Mouse (Mus musculus) forebrain, embryonic 11.5 days (tissue): ENCODE measurements around the gene Pcca. TPM values are rescaled to one million over a fixed set of nuclear protein-coding genes. Genes with fewer than 3 reads are reported as not detected.

ENCODE experiments used
- ATAC-seq: fragments of 200-750 bp; cut with Nextera tagmentation; replicated peaks from 2 replicates; pipeline ENCODE4 v1.8.0; 2017; ENCODE audit warnings: moderate TSS enrichment; ENCODE audit not compliant: low FRiP score
- DNase-seq: peaks from one replicate; pipeline ENCODE4 v3.0.0-alpha.2; 2017; ENCODE audit warnings: low spot score
- H3K27ac ChIP-seq: fragments of 300-500 bp; sonication (generic); 2 replicates; pipeline ENCODE4 v1.5.1; 2014; ENCODE audit warnings: low read depth, low read length
- H3K27me3 ChIP-seq: fragments of 300-500 bp; sonication (generic); 2 replicates; pipeline ENCODE4 v1.6.1; 2014; ENCODE audit warnings: mild to moderate bottlenecking, low read length, mixed read lengths; ENCODE audit not compliant: control insufficient read depth, insufficient read depth
- H3K36me3 ChIP-seq: fragments of 300-500 bp; sonication (generic); 2 replicates; pipeline ENCODE4 v1.6.1; 2014; ENCODE audit warnings: mild to moderate bottlenecking, low read length, moderate library complexity, mixed read lengths; ENCODE audit not compliant: control insufficient read depth, insufficient read depth
- H3K4me1 ChIP-seq: fragments of 300-500 bp; sonication (generic); replicated peaks from 2 replicates; pipeline ENCODE4 v1.6.1; 2014; ENCODE audit warnings: low read length, mixed read lengths; ENCODE audit not compliant: control insufficient read depth, insufficient read depth
- H3K4me2 ChIP-seq: fragments of 300-500 bp; sonication (generic); 2 replicates; pipeline ENCODE4 v1.6.1; 2014; ENCODE audit warnings: low read depth, mild to moderate bottlenecking, low read length, moderate library complexity, mixed read lengths; ENCODE audit not compliant: severe bottlenecking
- H3K4me3 ChIP-seq: fragments of 300-500 bp; sonication (generic); 2 replicates; pipeline ENCODE4 v1.5.1; 2014; ENCODE audit warnings: low read depth, low read length
- H3K9ac ChIP-seq: fragments of 300-500 bp; sonication (generic); 2 replicates; pipeline ENCODE4 v1.6.1; 2014; ENCODE audit warnings: low read length
- H3K9me3 ChIP-seq: fragments of 300-500 bp; sonication (generic); 2 replicates; pipeline ENCODE4 v1.6.1; 2016; ENCODE audit warnings: low read length, mixed read lengths; ENCODE audit not compliant: control insufficient read depth
- WGBS: fragments of 180-500 bp; shearing (Covaris S2); extraction: QIAGEN DNeasy Blood & Tissue Kit; methylation state at CpG from one replicate; pipeline ENCODE4 v1.1.7; 2014; 5-methylcytosine and 5-hydroxymethylcytosine counted together
- polyA plus RNA-seq: library from polyadenylated mRNA; unstranded; fragments of >200 nt; fragmentation: Nextera tagmentation; extraction: Ambion mirVana; gene quantifications from 2 replicates; pipeline ENCODE4 v1.2.1, GENCODE M21; 2014

Pcca gene
- polyA plus RNA-seq, 1 experiment from 2014 or later = 39.6 TPM

GRCm38 (mm10) chr14:122876723-122877122 lies 342.6 kb downstream of the Pcca start:
- Histone ChIP-seq H3K4me1 (peaks cover 4% of the 10 kb centered on the region), H3K4me3 (no peak overlapping the region), H3K4me2 (no peak overlapping the region), H3K9me3 (no peaks in the 10 kb centered on the region), H3K27ac (no peak overlapping the region), H3K36me3 (no peaks in the 10 kb centered on the region), H3K9ac (no peak overlapping the region), H3K27me3 (no peaks in the 10 kb centered on the region)
- no peak for DNase-seq
- WGBS = 70% methylated on average over 7 of the region's 7 CpGs
- no peak for ATAC-seq

DNA sequence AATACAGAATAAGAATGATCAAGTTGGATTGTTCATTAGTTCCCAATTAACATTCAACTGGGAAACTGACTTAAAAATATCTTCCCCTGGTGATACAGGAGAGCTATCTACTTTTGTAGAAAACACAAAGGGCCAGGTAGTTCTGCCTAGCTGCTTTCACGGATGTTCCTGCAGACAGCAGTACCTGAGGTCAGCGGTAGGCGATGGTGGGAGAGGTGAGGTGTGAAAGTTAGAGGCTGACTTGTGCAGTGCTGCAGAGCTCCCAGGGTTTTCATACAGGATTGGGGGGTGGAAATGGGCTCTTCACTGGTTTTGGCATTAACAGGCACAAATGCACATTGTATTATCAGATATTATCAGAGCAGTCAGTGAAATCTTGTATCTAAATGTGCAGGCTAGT lies 343.7 kb downstream of the Pcca start:
- H3K9ac ChIP-seq = no peak overlapping the region
- DNase-seq = no peak
- no peak overlapping the region for H3K4me2 ChIP-seq
- no peak for ATAC-seq
- no peaks in the 10 kb centered on the region for H3K27me3 ChIP-seq
- no peak overlapping the region for H3K4me3 ChIP-seq
- no peaks in the 10 kb centered on the region for H3K9me3 ChIP-seq
- H3K4me1 ChIP-seq = peaks cover 10% of the 10 kb centered on the region
- H3K36me3 ChIP-seq = no peaks in the 10 kb centered on the region
- H3K27ac ChIP-seq = no peak overlapping the region
- 94% methylated on average over 3 of the region's 3 CpGs for WGBS

DNA sequence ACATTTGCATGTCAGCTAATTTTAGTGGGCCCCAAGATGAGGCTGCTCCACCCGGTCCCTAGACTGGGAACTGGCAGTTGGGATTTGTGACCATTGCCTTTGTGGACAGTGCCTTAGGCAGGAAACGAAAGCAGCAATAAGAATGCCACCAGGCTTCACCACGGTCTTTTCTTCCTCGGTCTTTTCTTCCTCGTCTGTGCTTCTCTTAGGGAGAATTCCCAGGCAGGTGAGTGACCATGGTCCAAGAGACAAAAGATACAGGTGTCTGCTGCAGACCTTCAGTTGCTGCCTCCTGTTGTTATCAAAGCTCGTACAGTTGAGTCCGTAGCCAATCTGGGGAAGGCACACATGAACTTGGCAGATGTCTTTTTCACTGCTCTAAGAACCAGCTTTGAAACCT lies 346.2 kb downstream of the Pcca start:
- Histone ChIP-seq H3K9me3 (no peaks in the 10 kb centered on the region), H3K27me3 (no peaks in the 10 kb centered on the region), H3K4me3 (no peak overlapping the region), H3K4me2 (no peak overlapping the region), H3K36me3 (no peaks in the 10 kb centered on the region), H3K9ac (no peak overlapping the region), H3K4me1 (peaks cover 22% of the 10 kb centered on the region), H3K27ac (no peak overlapping the region)
- WGBS = 84% methylated on average over 7 of the region's 7 CpGs
- ATAC-seq (no peak), DNase-seq (no peak)

DNA sequence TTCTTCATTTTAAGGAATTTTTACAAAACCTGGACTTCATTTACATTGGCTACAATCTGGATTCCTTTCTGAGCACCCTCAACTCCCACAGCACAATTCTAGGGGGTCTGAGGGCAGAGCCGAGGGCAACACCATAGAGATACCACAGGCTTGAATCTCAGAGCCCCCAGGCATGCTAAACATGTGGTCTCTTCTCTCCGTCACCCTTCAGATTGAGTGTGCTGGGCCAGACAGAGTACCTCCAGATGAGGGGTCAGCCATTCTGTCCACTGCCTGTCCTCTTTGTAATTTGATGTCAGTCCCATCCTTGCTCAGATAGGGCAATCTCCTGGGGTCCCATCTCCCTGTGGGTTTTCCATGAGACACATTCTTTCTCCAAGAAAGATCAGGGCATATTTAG lies 347.6 kb downstream of the Pcca start:
- 38% methylated on average over 2 of the region's 2 CpGs for WGBS
- no peak overlapping the region for H3K9ac ChIP-seq

GRCm38 (mm10) chr14:122882201-122882639 lies 348.1 kb downstream of the Pcca start:
- DNase-seq = no peak
- peak; percentile 51 for ATAC-seq
- no peak overlapping the region for H3K4me2 ChIP-seq

More for the DNA sequence above, 347.6 kb downstream of the Pcca start:
- Histone ChIP-seq H3K4me1 (peaks cover 22% of the 10 kb centered on the region), H3K4me2 (no peak overlapping the region), H3K27ac (no peak overlapping the region), H3K4me3 (no peak overlapping the region), H3K36me3 (no peaks in the 10 kb centered on the region), H3K9me3 (no peaks in the 10 kb centered on the region), H3K27me3 (no peaks in the 10 kb centered on the region)
- peak; percentile 18; the same call in 1 of the 2 replicates for ATAC-seq
- no peak for DNase-seq

GRCm38 (mm10) chr14:122882795-122883409 lies 348.8 kb downstream of the Pcca start:
- WGBS = 63% methylated on average over 7 of the region's 7 CpGs
- Histone ChIP-seq H3K9ac (no peak overlapping the region), H3K4me2 (no peak overlapping the region), H3K4me1 (peaks cover 22% of the 10 kb centered on the region; the same call in 1 of the 2 replicates), H3K27me3 (no peaks in the 10 kb centered on the region), H3K9me3 (no peaks in the 10 kb centered on the region), H3K36me3 (no peaks in the 10 kb centered on the region), H3K4me3 (no peak overlapping the region), H3K27ac (peak overlapping the region; percentile 4; the same call in 1 of the 2 replicates)
- ATAC-seq = peak; percentile 26
- DNase-seq = no peak

More at GRCm38 (mm10) chr14:122882201-122882639, 348.1 kb downstream of the Pcca start:
- H3K9me3 ChIP-seq = no peaks in the 10 kb centered on the region
- H3K4me3 ChIP-seq = no peak overlapping the region
- H3K4me1 ChIP-seq = peaks cover 22% of the 10 kb centered on the region; the same call in 1 of the 2 replicates
- H3K36me3 ChIP-seq = no peaks in the 10 kb centered on the region
- H3K27ac ChIP-seq = no peak overlapping the region
- no peak overlapping the region for H3K9ac ChIP-seq
- H3K27me3 ChIP-seq = no peaks in the 10 kb centered on the region
- WGBS = 42% methylated on average over 9 of the region's 9 CpGs

GRCm38 (mm10) chr14:122883410-122883806 lies 349.3 kb downstream of the Pcca start:
- Histone ChIP-seq H3K9me3 (no peaks in the 10 kb centered on the region), H3K27me3 (no peaks in the 10 kb centered on the region), H3K4me2 (no peak overlapping the region), H3K4me1 (peaks cover 22% of the 10 kb centered on the region; the same call in 1 of the 2 replicates), H3K9ac (no peak overlapping the region), H3K27ac (peak overlapping the region; percentile 4; the same call in 1 of the 2 replicates), H3K36me3 (no peaks in the 10 kb centered on the region), H3K4me3 (no peak overlapping the region)
- whole genome bisulfite sequencing = 48% methylated on average over 4 of the region's 4 CpGs
- ATAC-seq (peak; percentile 49), DNase-seq (no peak)

DNA sequence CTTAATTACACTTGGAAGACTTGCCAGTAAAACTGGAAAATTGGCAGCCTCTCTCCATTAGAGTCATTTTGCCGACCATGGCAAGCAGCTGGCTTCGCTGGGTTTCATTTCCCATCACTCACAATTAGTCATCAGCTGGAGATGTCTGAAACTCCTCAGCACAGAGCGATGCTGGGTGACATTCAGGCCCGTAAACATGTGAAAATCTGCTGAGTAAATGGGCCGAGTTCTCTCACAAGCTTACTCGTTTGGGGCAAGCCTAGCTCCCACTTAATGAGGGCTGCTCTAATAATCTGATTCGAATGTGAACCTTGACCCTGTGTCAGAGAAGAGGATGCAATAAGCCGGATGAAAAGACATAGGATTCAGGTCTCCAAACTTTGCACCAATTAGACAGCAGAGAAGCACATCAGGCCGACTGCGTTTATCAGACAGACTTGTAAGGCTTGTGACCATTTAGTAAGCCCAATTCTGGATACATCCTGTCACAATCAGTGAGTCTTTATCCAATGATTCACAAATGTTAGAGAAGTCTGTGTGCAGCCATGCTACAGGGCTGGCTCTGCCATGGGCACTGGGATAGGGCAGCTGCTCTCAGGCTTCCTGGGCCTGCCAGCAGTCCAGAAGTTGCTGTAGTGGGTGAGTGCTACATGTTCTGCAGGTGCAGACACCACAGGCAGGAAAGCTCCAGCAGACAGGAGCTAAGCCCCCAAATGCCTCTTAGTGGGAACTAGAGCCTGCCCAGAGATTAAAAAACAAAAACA lies 349.9 kb downstream of the Pcca start:
- 26% methylated on average over 10 of the region's 10 CpGs for WGBS
- no peaks in the 10 kb centered on the region for H3K27me3 ChIP-seq
- H3K9me3 ChIP-seq = no peaks in the 10 kb centered on the region
- no peak overlapping the region for H3K9ac ChIP-seq
- H3K4me2 ChIP-seq = no peak overlapping the region
- DNase-seq = no peak
- H3K27ac ChIP-seq = 0 out of 2 replicates have a peak overlapping the region, but pooled peaks have one; percentile 2
- peaks cover 22% of the 10 kb centered on the region; the same call in 1 of the 2 replicates for H3K4me1 ChIP-seq
- peak; percentile 32 for ATAC-seq
- no peaks in the 10 kb centered on the region for H3K36me3 ChIP-seq
- H3K4me3 ChIP-seq = no peak overlapping the region
